Mouse (Mus musculus) C2C12 (cell line): Measurements from ENCODE around the gene Mybbp1a.

Source experiments
- CEBPB ChIP-seq: IDR thresholded peaks from one replicate; pipeline ENCODE4 v1.6.1; 2011; ENCODE audit warnings: low read depth, mild to moderate bottlenecking, control low read depth, moderate library complexity
- CTCF ChIP-seq: IDR thresholded peaks from one replicate; pipeline ENCODE4 v1.5.1; 2011; ENCODE audit not compliant: control insufficient read depth, insufficient read depth, insufficient read length
- MYOD1 ChIP-seq: IDR thresholded peaks from one replicate; pipeline ENCODE4 v1.6.1; 2011; ENCODE audit warnings: low read depth; ENCODE audit not compliant: control insufficient read depth, insufficient read length
- USF1 ChIP-seq: IDR thresholded peaks from one replicate; pipeline ENCODE4 v1.6.1; 2011; ENCODE audit warnings: low read depth, mild to moderate bottlenecking, control low read depth, moderate library complexity

DNA sequence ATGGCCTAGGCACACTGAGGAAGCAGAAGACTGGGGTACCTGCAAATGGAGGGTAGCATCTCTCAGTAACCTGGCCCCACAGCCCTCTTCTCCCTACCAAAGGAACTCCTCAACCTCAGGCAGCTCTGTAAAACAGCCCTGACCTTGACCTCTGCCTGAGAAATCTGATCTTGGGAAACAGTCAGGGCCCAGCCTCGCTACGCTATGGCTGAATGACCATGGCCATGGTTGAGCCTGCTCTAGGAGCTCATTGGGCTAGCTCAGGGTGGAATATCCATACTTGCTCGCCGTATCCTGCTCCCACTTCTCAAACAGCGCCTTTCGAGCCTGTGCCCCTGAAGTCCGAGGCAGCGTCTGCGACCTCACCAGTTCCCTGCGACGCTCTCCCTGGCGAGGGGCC lies 40.1 kb upstream of the Mybbp1a start:
- TF ChIP-seq USF1: no peak
- no peak for TF ChIP-seq CEBPB
- TF ChIP-seq MYOD1: no peak
- no peak for TF ChIP-seq CTCF
